Mouse (Mus musculus): ENCODE data around the gene Kif24.

The Kif24 gene

DNA sequence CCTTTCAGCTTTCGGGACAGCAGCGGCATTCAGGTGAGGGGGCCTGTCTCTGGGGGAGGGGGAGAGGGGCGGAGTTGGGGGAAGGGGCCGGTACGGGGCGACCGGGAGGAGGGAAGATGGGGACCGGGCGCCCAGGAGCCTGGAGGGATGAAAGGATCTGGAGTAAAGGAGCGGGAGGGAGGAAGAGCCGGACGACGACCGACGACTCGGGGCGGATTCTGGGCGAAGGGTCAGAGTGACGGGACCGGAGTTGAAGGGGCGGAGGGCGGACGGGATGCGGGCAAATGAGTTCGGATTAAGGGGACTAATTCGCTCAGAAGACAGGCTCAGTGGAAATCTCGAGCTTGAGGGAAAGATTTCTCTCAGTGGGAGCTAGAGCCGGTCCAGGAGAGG lies 115.5 kb downstream of the Kif24 start:
- DNase-seq (ENCODE audit: low read depth, low spot score): no peak

DNA sequence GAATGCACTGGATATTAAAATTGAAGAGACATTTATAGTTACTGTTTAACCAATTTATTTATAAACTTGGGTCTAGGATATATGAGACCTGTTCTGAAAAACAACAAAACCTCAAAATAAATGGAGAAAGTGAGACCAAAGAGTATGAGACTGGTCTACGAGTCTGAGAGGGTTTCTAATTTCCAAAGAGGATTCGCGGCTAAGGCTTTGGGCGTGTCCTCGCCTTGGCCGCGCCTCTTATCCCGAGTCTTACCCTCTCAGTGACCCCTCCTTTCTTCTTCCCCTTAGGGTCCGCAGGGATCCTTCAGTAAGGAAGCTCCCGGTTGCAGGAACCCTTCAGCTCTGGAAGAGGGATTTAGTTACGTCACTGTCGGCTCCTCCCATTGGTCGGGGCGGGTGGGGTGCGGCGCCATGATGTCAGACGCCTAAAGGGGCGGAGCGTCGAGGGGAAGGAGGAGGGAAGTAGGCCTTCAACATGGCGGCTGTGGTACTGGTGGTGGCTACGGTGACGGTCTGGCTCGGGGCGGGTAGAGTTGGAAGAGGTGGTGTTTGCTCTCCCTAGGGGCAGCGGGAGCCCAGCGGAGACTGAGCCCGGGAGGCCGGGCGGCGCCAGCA lies 116.0 kb downstream of the Kif24 start, which contains the start of gene Ubap1:
Gene Ubap1 (plus strand): TSS at position 413 of the 615 bp plus-strand sequence.
- DNase-seq (ENCODE audit: low read depth, low spot score): peak; percentile 97

DNA sequence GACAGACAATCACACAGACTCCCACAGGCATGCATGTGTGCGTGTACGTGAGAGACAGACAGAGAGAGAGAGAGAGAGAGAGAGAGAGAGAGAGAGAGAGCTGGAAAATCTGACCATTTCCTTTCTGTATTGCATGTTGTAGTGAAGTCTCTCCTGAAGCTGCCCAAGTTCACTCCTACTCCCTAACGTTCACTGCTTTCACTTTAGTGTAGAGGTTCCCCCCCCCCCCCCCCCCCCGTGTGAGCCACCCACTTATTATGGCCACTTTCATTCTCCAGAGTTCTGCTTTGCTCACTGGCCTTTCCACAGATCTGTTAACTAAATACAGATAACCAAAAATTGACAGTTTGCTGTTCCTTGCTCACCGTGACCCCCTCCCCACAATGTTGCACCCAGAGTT lies 116.8 kb downstream of the Kif24 start:
- DNase-seq (ENCODE audit: low read depth, low spot score): no peak

DNA sequence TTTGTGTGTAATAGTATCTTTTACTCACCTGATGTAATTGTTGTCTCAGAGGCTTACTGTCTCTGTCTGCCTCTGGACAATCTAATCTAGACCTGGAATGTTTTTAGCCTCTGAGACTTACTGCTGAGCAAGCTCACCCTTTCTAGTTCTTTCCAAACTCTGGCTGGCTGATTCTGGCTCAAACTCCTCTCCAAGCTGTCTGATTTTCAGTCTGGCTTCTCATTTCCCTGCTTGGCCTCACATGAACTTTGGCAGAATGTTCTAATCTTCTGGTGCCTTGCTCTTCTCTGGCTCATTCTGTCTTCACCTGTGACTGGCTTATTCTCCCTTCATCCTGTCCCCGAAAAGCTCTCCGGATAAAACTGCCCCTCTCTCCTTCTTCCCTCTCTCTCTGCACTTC lies 118.7 kb downstream of the Kif24 start:
- DNase-seq (ENCODE audit: low read depth, low spot score): peak; percentile 44

DNA sequence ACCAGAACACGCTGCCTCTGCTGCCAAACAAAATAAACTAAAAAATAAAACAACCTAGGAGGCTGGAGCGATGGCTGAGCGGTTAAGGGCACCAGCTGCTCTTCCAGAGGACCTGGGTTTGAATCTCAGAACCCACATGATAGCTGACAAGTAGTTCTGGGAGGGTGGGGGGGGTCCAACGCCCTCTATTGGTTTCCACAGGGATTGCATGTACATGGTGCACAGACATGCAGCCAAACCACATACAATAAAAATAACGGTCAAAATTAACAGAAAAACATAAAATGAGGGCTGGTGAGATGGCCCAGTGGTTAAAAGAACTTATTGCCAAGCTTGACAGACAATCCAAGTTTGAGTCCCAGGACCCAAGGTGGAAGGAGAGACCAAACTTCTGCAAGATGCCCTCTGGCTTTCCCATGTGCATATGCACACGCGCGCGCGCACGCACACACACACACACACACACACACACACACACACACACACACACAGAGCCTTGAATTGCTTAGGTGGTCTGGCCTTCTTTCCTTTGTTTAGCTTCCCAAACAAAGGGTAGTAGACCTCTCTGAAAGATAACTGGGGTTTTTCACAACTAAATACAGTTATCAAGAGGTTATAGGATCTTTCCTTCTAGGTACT lies 123.7 kb downstream of the Kif24 start:
- no peak for DNase-seq (ENCODE audit: low read depth, low spot score)
